Mouse (Mus musculus): ENCODE measurements at regions not wholly inside any gene's neighbourhood (a gene's known extent, or its start where the extent isn't known, plus 50 kb on each side); places are given as distances from the start of the nearest gene placed in this dataset.

GRCm38 (mm10) chr1:151263372-151263771 lies 53.4 kb downstream of the Gm47996 start:
- no peak for DNase-seq

DNA sequence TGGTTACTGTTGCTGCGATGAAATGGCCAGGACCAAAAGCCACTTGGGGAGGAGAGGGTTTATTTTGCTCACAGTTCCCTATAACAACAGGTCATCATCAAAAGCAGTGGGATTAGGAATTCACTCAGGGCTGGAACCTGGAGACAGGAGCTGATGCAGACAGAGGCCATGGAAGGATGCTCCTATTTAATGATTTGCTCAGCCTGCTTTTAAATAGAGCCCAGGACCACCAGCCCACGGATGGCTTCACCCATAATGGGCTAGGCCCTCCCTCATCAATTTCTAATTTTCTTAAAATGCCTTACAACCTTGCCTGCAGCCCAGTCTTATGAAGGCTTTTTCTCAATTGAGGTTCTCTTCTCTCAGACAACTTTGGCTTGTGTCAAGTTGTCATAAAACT lies 53.9 kb downstream of the Gm47996 start:
- DNase-seq, result no peak

- no peak for DNase-seq
Observed at GRCm38 (mm10) chr1:151264789-151265188, 54.9 kb downstream of the Gm47996 start.

DNA sequence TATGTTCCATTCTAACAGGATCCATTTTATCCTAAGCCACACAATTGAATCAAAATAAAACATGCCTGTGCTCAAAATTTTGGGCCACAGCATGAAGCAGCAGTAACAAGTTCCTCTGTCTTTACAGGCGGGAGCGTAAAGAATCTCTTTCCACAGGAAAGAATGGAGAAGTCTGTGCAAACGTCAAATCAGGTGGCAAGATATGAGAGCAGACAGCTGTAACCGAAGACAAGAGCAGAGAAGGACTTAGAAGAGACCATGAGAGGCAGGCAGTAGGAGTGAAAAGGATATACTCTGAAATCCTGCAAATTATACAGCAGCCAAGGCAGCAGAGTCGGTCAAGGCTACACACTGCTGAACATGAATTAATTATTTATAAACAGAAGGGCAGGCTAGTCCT lies 55.7 kb downstream of the Gm47996 start:
- no peak for DNase-seq

GRCm38 (mm10) chr1:151266703-151267102 lies 56.8 kb downstream of the Gm47996 start:
- DNase-seq, result no peak

GRCm38 (mm10) chr1:151270691-151271090 lies 60.8 kb downstream of the Gm47996 start:
- peak; percentile 32 for DNase-seq

DNA sequence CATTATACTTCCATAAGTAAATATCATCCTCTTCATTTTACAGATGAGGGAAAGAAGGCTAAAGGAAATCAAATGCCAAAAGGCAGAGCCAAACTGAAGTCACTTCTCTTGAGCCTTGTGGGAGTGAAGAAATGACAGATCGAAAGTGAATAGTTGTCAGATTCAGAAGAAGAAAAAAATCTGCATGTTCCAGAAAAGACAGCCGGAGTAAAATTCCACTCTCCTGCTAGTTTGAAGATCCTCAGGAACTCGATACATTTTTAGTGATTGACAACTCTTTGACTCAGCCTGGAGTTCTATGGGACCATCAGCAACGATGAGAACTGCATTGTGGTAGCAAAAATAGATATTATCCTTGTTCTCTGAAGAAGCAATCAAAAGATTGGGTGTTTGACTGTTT lies 64.4 kb downstream of the Gm47996 start:
- no peak for DNase-seq

DNA sequence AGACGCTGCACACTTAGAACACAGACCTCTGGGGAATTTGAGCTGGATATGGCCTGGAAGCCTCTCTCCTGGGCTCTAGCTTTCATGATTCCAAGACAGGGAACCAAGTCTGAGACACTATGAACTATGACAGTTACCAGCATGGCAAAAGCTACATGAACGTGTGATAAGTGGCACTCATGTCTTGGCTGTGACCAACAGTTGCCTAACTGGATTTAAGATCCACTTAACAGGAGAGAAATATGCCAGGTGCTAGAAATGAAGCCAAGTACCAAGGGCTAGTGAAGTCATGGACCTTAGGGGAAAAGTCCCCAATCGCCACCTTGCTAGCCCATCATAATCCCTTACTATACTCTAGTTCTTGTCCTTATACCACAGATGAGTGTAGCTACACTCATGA lies 65.7 kb downstream of the Gm47996 start:
- no peak for DNase-seq

DNA sequence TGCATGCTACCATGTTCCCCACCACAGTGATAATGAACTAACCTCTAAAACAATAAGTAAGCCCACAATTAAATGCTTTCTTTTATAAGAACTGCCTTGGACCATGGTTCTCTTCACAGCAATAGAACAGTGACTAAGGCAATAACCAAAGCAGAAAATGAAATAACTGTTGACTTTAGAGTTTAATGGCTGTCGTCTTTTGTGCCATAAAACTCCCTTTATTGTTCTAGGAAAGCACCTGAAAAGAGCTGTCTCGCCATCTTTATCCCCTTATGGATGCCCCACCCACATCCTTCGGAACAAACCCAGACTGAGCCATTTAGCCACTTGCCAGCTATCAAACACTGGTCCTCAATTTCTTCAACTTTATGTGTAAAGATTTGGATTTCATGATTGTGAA lies 64.3 kb upstream of the Ivns1abp start:
- DNase-seq, result no peak

- DNase-seq, result peak; percentile 69
Observed at GRCm38 (mm10) chr1:151285045-151285444, 59.2 kb upstream of the Ivns1abp start.

- DNase-seq, result peak; percentile 82
Observed at GRCm38 (mm10) chr1:151287451-151287850, 56.8 kb upstream of the Ivns1abp start.

DNA sequence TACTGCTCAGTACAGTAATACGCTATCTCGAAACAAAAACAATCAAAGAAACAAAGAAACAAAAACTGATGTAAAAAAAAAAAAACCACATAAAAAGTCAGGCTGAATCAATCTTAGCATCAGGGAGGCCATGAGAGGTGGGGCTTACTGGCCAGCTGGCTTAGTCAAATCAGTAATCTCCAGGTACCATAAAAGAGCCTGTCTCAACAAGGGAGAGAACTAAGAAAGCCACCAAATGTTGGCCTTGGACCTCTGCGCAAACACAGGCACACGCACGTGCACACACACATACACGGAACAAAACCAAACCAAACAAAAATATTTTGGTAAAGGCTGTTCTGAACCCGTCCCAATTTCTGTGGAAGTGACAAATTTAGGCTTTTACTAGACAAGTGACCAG lies 55.2 kb upstream of the Ivns1abp start:
- DNase-seq, result no peak

DNA sequence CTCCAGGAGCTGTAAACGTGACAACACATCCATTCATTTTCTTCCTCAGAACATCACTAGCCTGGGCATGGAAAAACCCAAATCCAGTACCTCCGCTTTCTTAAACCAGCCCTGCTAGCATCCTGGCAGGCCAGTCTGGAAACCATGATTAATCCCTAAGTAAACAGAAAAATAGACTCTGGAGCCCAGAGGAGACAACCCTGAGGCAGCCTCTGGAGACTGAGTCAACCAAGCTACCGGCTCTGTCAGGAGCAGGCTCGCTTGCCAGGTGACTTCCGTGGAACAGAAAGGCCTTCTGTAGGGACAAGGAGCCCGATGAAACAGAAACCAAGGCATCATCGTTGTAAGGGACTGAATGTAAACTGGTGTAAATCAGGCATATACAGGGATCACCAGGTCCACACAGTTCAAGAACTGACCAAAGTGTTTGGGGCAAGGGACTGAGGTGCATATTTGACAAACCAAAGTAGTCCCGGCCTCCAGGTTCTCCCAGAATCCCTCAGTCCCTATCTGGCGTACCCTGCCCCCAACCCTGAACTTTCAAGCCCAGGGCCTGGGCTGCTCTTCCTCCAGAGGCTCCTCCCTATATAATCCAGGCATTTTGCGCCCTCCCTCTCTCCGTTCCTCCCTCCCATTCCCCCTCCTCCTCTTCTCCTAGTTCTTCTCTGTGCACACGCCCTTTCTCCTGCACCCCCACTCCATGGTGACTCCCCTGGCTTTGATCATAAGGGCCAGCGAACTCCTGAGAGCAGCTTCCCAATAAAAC lies 54.6 kb upstream of the Ivns1abp start:
- no peak for DNase-seq

GRCm38 (mm10) chr1:151293311-151294050 lies 50.8 kb upstream of the Ivns1abp start:
- no peak for DNase-seq

Data from layer of hippocampus, adult 9-11 months (tissue).